Mouse (Mus musculus): Measurements from ENCODE around the gene Hoxc4. TPM values are rescaled to one million over a fixed set of nuclear protein-coding genes. Genes with fewer than 3 reads are reported as not detected.

Gene Hoxc4
- polyA plus RNA-seq, 1 experiment from 2014 or later, result not detected

Other genes with a start within 250 kb of the Hoxc4 start
- not detected in 3 replicates for gene Hoxc13, start 97.8 kb upstream of the Hoxc4 start, polyA plus RNA-seq (2018)
- gene Hoxc12, start 82.2 kb upstream of the Hoxc4 start, polyA plus RNA-seq (2018), result not detected in 3 replicates
- not detected in 3 replicates for gene Hoxc11, start 64.5 kb upstream of the Hoxc4 start, polyA plus RNA-seq (2018)
- gene Hoxc10, start 52.1 kb upstream of the Hoxc4 start, polyA plus RNA-seq (2018), result not detected in 3 replicates
- not detected in 3 replicates for gene Hoxc5, start 51.5 kb upstream of the Hoxc4 start, polyA plus RNA-seq (2018)
- gene Hoxc9, start 42.5 kb upstream of the Hoxc4 start, polyA plus RNA-seq (2018), result not detected in 3 replicates
- not detected in 3 replicates for gene Hoxc8, start 28.3 kb upstream of the Hoxc4 start, polyA plus RNA-seq (2018)
- gene Hoxc6, start 20.7 kb upstream of the Hoxc4 start, polyA plus RNA-seq (2018), result not detected in 3 replicates
- gene Smug1, start 148.2 kb downstream of the Hoxc4 start, polyA plus RNA-seq (2018), result 3.2 to 6.0 TPM (median 5.0 TPM) in 3 replicates
- 12.1 to 27.7 TPM (median 15.0 TPM) in 3 replicates for gene Cbx5, start 220.9 kb downstream of the Hoxc4 start, polyA plus RNA-seq (2018)
- gene Hnrnpa1, start 221.5 kb downstream of the Hoxc4 start, polyA plus RNA-seq (2018), result 108 to 322 TPM (median 228 TPM) in 3 replicates
- gene Nfe2, start 239.5 kb downstream of the Hoxc4 start, polyA plus RNA-seq (2018), result 0.79 to 3.5 TPM (median 1.8 TPM) in 3 replicates

Measured in macrophage (primary cell).